Mouse (Mus musculus) liver, embryonic 13.5 days (tissue): ENCODE data around the gene Dlg2. TPM values are rescaled to one million over a fixed set of nuclear protein-coding genes. Genes with fewer than 3 reads are reported as not detected.

Experiments
- ATAC-seq: fragments of 200-750 bp; cut with Nextera tagmentation; 2 replicates; pipeline ENCODE4 v1.8.0; 2017; ENCODE audit warnings: low read depth, mild to moderate bottlenecking, moderate number of reproducible peaks, moderate library complexity
- DNase-seq: peaks from one replicate; pipeline ENCODE4 v3.0.0; 2022
- H3K27ac ChIP-seq: fragments of 300-500 bp; sonication (generic); 2 replicates; pipeline ENCODE4 v1.5.1; 2015; ENCODE audit warnings: moderate library complexity, mild to moderate bottlenecking, inconsistent platforms
- H3K27me3 ChIP-seq: fragments of 300-500 bp; sonication (generic); 2 replicates; pipeline ENCODE4 v1.6.1; 2015; ENCODE audit warnings: mild to moderate bottlenecking, inconsistent platforms
- H3K36me3 ChIP-seq: fragments of 300-500 bp; sonication (generic); 2 replicates; pipeline ENCODE4 v1.6.1; 2015; ENCODE audit warnings: mild to moderate bottlenecking, inconsistent platforms
- H3K4me1 ChIP-seq: fragments of 300-500 bp; sonication (generic); replicated peaks from 2 replicates; pipeline ENCODE4 v1.6.1; 2015; ENCODE audit warnings: inconsistent platforms
- H3K4me2 ChIP-seq: fragments of 300-500 bp; sonication (generic); 2 replicates; pipeline ENCODE4 v1.6.1; 2015; ENCODE audit warnings: inconsistent platforms, mild to moderate bottlenecking, moderate library complexity
- H3K4me3 ChIP-seq: fragments of 300-500 bp; sonication (generic); replicated peaks from 2 replicates; pipeline ENCODE4 v1.5.1; 2015; ENCODE audit warnings: mild to moderate bottlenecking, inconsistent platforms
- H3K9ac ChIP-seq: fragments of 300-500 bp; sonication (generic); 2 replicates; pipeline ENCODE4 v1.6.1; 2015; ENCODE audit warnings: mild to moderate bottlenecking, inconsistent platforms
- H3K9me3 ChIP-seq: fragments of 300-500 bp; sonication (generic); replicated peaks from 2 replicates; pipeline ENCODE4 v1.6.1; 2016; ENCODE audit warnings: inconsistent platforms
- WGBS: fragments of 180-500 bp; shearing (Covaris S2); methylation state at CpG from one replicate; pipeline ENCODE4 v1.1.7; 2015; ENCODE audit not compliant: insufficient replicate concordance; 5-methylcytosine and 5-hydroxymethylcytosine counted together
- polyA plus RNA-seq: library from polyadenylated mRNA; unstranded; fragments of >200 nt; fragmentation: Nextera tagmentation; extraction: Ambion mirVana; gene quantifications from 2 replicates; pipeline ENCODE4 v1.2.1, GENCODE M21; 2015

Dlg2 gene
- polyA plus RNA-seq, 1 experiment from 2014 or later = 0.52 TPM

DNA sequence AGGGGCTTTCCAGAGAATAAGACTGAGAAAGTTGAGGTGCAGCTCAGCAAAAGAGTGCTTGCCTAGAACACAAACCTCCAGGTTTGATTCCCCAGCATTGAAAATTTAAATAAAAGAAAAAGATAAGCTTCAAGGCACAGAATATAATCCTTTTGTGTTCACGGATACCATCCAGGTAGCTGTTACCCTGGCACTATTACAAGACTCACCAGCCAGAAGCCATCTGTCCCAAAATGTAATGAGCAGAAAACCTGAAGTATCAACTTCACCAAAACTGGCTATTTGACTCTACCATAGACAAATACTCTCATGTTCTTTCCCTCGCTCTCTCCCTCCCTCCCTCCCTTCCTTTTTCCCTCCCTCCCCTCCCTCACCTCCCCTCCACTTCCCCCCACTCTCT is 1764.4 kb downstream of the Dlg2 start:
- H3K9ac ChIP-seq = no peak overlapping the region
- H3K4me1 ChIP-seq = no peaks in the 10 kb centered on the region
- WGBS = 70% methylated on average over 2 of the region's 2 CpGs
- no peaks in the 10 kb centered on the region for H3K27me3 ChIP-seq
- no peak overlapping the region for H3K4me3 ChIP-seq
- no peaks in the 10 kb centered on the region for H3K36me3 ChIP-seq
- H3K27ac ChIP-seq = no peak overlapping the region
- H3K9me3 ChIP-seq = no peaks in the 10 kb centered on the region
- ATAC-seq = no peak
- no peak for DNase-seq
- no peak overlapping the region for H3K4me2 ChIP-seq

- Histone ChIP-seq H3K27ac (no peak overlapping the region), H3K9ac (no peak overlapping the region), H3K36me3 (no peaks in the 10 kb centered on the region), H3K4me3 (no peak overlapping the region), H3K4me2 (no peak overlapping the region), H3K4me1 (no peaks in the 10 kb centered on the region), H3K27me3 (no peaks in the 10 kb centered on the region), H3K9me3 (no peaks in the 10 kb centered on the region)
- WGBS = 70% methylated on average over 3 of the region's 3 CpGs
- DNase-seq (no peak), ATAC-seq (no peak)
Observed at GRCm38 (mm10) chr7:92247594-92247993, 1771.1 kb downstream of the Dlg2 start.

DNA sequence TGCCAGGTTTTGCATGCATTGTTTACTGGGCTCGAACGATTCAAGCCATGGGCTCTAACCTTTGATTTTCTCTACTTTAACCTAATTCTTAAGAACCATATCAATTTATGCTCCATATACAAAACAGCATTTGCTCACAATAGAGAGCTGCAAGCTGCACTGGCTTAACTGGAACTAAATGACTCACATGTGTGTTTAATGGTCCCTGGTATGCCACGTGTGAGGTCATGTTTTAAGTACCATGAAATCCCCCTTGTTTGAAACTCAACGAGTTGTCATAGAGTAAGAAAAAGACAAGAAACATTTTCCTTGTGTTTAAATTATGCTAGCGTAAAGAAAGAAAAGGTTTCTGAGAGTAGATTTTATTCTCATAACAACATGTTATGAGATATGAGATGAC is 1772.1 kb downstream of the Dlg2 start:
- DNase-seq = no peak
- Histone ChIP-seq H3K36me3 (no peaks in the 10 kb centered on the region), H3K4me1 (no peaks in the 10 kb centered on the region), H3K9me3 (no peaks in the 10 kb centered on the region), H3K4me3 (no peak overlapping the region), H3K9ac (no peak overlapping the region), H3K27ac (no peak overlapping the region), H3K4me2 (no peak overlapping the region), H3K27me3 (no peaks in the 10 kb centered on the region)
- WGBS = 65% methylated on average over 5 of the region's 5 CpGs
- no peak for ATAC-seq

GRCm38 (mm10) chr7:92258148-92258547 is 1781.7 kb downstream of the Dlg2 start:
- Histone ChIP-seq H3K4me1 (no peaks in the 10 kb centered on the region), H3K9me3 (no peaks in the 10 kb centered on the region), H3K27ac (no peak overlapping the region), H3K4me2 (no peak overlapping the region), H3K27me3 (no peaks in the 10 kb centered on the region), H3K9ac (no peak overlapping the region), H3K4me3 (no peak overlapping the region), H3K36me3 (no peaks in the 10 kb centered on the region)
- DNase-seq = no peak
- no peak for ATAC-seq
- 64% methylated on average over 4 of the region's 4 CpGs for WGBS

DNA sequence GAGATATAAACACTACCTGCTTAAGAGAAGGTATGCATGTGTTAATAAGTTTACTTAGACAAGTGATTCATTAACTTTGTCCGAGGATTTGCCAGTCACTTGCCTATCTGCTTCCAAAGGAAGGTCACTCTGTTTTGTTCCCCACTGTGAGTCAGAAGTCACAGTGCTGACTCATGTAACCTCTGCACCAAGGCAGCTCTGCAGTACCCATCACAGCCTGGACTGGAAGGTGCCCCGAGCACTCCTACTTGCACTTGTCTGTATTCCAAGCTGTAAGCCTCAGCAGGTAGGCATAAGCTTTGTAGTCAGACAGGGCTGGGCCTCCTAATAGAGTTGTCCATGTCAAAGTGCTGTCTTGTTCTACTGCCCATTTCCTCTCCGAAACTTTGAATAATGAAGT is 1782.2 kb downstream of the Dlg2 start:
- no peak for ATAC-seq
- Histone ChIP-seq H3K9me3 (no peaks in the 10 kb centered on the region), H3K9ac (no peak overlapping the region), H3K4me1 (no peaks in the 10 kb centered on the region), H3K27ac (no peak overlapping the region), H3K27me3 (no peaks in the 10 kb centered on the region), H3K4me2 (no peak overlapping the region), H3K36me3 (no peaks in the 10 kb centered on the region), H3K4me3 (no peak overlapping the region)
- no peak for DNase-seq
- 44% methylated on average over 3 of the region's 3 CpGs for WGBS

DNA sequence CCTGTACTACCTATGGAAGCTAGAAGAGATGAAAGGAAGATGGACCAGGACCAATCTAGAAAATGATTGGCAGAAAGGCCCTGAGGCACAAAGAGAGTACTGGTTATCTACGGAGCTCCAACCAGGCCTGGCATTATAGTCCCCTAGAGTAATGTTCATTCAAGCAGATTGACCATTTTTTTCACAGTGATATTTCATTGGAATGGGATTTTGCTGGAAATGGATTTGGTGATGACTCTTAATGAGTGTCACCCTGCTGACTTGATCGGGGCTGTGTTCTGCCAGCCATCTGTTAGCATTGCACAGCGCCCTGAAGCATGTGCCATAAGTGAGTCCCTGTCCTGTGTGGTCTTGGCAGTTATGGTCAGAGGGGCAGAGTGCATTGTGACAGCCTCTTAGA is 1787.9 kb downstream of the Dlg2 start:
- H3K4me2 ChIP-seq = no peak overlapping the region
- no peaks in the 10 kb centered on the region for H3K4me1 ChIP-seq
- DNase-seq (no peak), ATAC-seq (no peak)
- no peaks in the 10 kb centered on the region for H3K9me3 ChIP-seq
- H3K36me3 ChIP-seq = no peaks in the 10 kb centered on the region
- H3K27ac ChIP-seq = no peak overlapping the region
- no peaks in the 10 kb centered on the region for H3K27me3 ChIP-seq
- H3K9ac ChIP-seq = no peak overlapping the region
- H3K4me3 ChIP-seq = no peak overlapping the region
- 66% methylated on average over 3 of the region's 3 CpGs for WGBS

- no peak overlapping the region for H3K4me3 ChIP-seq
- H3K27ac ChIP-seq = no peak overlapping the region
- no peak overlapping the region for H3K4me2 ChIP-seq
- ATAC-seq (no peak), DNase-seq (no peak)
- no peaks in the 10 kb centered on the region for H3K27me3 ChIP-seq
- H3K9ac ChIP-seq = no peak overlapping the region
- H3K9me3 ChIP-seq = no peaks in the 10 kb centered on the region
- no peaks in the 10 kb centered on the region for H3K4me1 ChIP-seq
- H3K36me3 ChIP-seq = no peaks in the 10 kb centered on the region
Observed at GRCm38 (mm10) chr7:92264964-92265363, 1788.5 kb downstream of the Dlg2 start.

DNA sequence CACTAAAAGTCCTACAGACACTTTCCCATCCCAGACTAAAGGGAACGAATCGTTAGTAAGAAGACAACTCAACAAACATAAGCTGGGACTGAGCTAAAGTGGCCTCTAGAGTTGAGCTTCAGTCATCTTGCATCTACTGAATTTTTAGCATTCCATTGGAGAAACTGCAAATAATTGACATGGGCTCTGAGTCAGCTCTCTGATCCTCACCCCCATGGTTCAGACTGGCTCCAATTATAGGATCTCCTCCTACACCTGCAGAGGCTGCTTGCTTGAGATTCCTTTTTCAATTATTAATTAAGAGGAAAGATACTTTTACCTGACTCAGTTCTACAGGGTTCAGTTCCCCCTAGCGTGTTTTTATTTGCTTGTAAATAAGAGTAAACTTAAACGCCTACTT is 1798.9 kb downstream of the Dlg2 start:
- ATAC-seq (no peak), DNase-seq (no peak)
- 59% methylated on average over 4 of the region's 4 CpGs for WGBS
- Histone ChIP-seq H3K9me3 (no peaks in the 10 kb centered on the region), H3K9ac (no peak overlapping the region), H3K4me2 (no peak overlapping the region), H3K27me3 (no peaks in the 10 kb centered on the region), H3K36me3 (no peaks in the 10 kb centered on the region), H3K4me1 (no peaks in the 10 kb centered on the region), H3K27ac (no peak overlapping the region), H3K4me3 (no peak overlapping the region)

- no peaks in the 10 kb centered on the region for H3K27me3 ChIP-seq
Observed at GRCm38 (mm10) chr7:92277629-92278028, 1801.2 kb downstream of the Dlg2 start.

GRCm38 (mm10) chr7:92280925-92281324 is 1804.5 kb downstream of the Dlg2 start:
- WGBS = 35% methylated on average over 7 of the region's 7 CpGs
- no peaks in the 10 kb centered on the region for H3K4me1 ChIP-seq
- no peak overlapping the region for H3K9ac ChIP-seq
- H3K4me2 ChIP-seq = no peak overlapping the region
- H3K36me3 ChIP-seq = no peaks in the 10 kb centered on the region
- H3K4me3 ChIP-seq = no peak overlapping the region
- no peak for DNase-seq
- ATAC-seq = no peak
- H3K27me3 ChIP-seq = no peaks in the 10 kb centered on the region
- no peak overlapping the region for H3K27ac ChIP-seq
- no peaks in the 10 kb centered on the region for H3K9me3 ChIP-seq

More at GRCm38 (mm10) chr7:92277629-92278028, 1801.2 kb downstream of the Dlg2 start:
- DNase-seq (no peak), ATAC-seq (no peak)
- Histone ChIP-seq H3K4me3 (no peak overlapping the region), H3K9me3 (no peaks in the 10 kb centered on the region), H3K36me3 (no peaks in the 10 kb centered on the region), H3K27ac (no peak overlapping the region), H3K4me2 (no peak overlapping the region), H3K4me1 (no peaks in the 10 kb centered on the region), H3K9ac (no peak overlapping the region)
- 54% methylated on average over 4 of the region's 4 CpGs for WGBS

DNA sequence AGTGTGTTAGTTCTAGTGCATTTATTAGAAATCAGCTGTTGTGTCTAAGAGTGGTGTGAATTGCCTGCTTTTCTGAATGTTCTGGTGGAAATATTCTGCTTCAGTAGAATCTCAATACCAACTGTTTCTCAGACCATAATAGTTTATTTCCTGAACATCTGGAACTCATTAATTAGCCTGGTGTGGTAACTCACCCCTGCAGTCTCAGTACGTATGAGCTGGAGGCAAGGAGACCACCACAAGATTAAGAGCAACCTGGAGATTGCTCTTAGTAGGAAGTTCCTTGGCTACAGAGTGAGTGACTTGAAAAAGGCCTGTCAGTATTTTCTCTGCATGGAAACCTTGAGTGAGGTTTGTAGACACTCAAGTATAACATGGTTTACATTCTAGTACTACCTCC is 1810.6 kb downstream of the Dlg2 start:
- WGBS = 28% methylated on average over 1 of the region's 1 CpGs
- DNase-seq = no peak
- H3K4me1 ChIP-seq = no peaks in the 10 kb centered on the region

GRCm38 (mm10) chr7:92288814-92289213 is 1812.3 kb downstream of the Dlg2 start:
- no peak for ATAC-seq
- no peaks in the 10 kb centered on the region for H3K4me1 ChIP-seq
- H3K4me2 ChIP-seq = no peak overlapping the region
- no peaks in the 10 kb centered on the region for H3K27me3 ChIP-seq
- WGBS = 67% methylated on average over 3 of the region's 3 CpGs
- H3K9ac ChIP-seq = no peak overlapping the region
- no peak overlapping the region for H3K27ac ChIP-seq
- DNase-seq = no peak
- H3K9me3 ChIP-seq = no peaks in the 10 kb centered on the region
- no peak overlapping the region for H3K4me3 ChIP-seq
- no peaks in the 10 kb centered on the region for H3K36me3 ChIP-seq

More for the DNA sequence above, 1810.6 kb downstream of the Dlg2 start:
- no peaks in the 10 kb centered on the region for H3K36me3 ChIP-seq
- no peaks in the 10 kb centered on the region for H3K9me3 ChIP-seq
- ATAC-seq = no peak
- no peak overlapping the region for H3K4me2 ChIP-seq
- no peak overlapping the region for H3K27ac ChIP-seq
- H3K4me3 ChIP-seq = no peak overlapping the region
- H3K27me3 ChIP-seq = no peaks in the 10 kb centered on the region
- H3K9ac ChIP-seq = no peak overlapping the region
